Mouse (Mus musculus): ENCODE measurements at regions not wholly inside any gene's neighbourhood (a gene's known extent, or its start where the extent isn't known, plus 50 kb on each side); places are given as distances from the start of the nearest gene placed in this dataset.

- 13% methylated on average over 3 of the region's 3 CpGs for WGBS
- ATAC-seq (ENCODE audit: insufficient number of reproducible peaks, low FRiP score, low TSS enrichment, low read depth) (no peak), DNase-seq (ENCODE audit: low spot score) (peak; percentile 74)
- H3K27ac ChIP-seq (replicated peaks; ENCODE audit: low read depth, low read length), result no peak overlapping the region
- H3K36me3 ChIP-seq (ENCODE audit: control insufficient read depth, insufficient read depth, low read length), result no peaks in the 10 kb centered on the region
- H3K4me2 ChIP-seq (ENCODE audit: low read depth, severe bottlenecking), result no peak overlapping the region
- no peak overlapping the region for H3K9ac ChIP-seq (ENCODE audit: low read length)
- peaks cover 10% of the 10 kb centered on the region for H3K4me1 ChIP-seq (ENCODE audit: control insufficient read depth, insufficient read depth, low read length)
- no peaks in the 10 kb centered on the region for H3K27me3 ChIP-seq (ENCODE audit: control insufficient read depth, insufficient read depth, low read length)
- no peaks in the 10 kb centered on the region for H3K9me3 ChIP-seq (ENCODE audit: control insufficient read depth, low read length)
- H3K4me3 ChIP-seq (ENCODE audit: low read depth, low read length), result no peak overlapping the region
Observed at GRCm38 (mm10) chr7:37360171-37360570, 413.3 kb downstream of the Zfp536 start.

- Histone ChIP-seq H3K4me1 (ENCODE audit: control insufficient read depth, insufficient read depth, low read length) (peaks cover 10% of the 10 kb centered on the region), H3K9ac (ENCODE audit: low read length) (0 out of 2 replicates have a peak overlapping the region, but pooled peaks have one; percentile 19), H3K27me3 (ENCODE audit: control insufficient read depth, insufficient read depth, low read length) (no peaks in the 10 kb centered on the region), H3K36me3 (ENCODE audit: control insufficient read depth, insufficient read depth, low read length) (no peaks in the 10 kb centered on the region), H3K27ac (replicated peaks; ENCODE audit: low read depth, low read length) (peak overlapping the region; percentile 60), H3K9me3 (ENCODE audit: control insufficient read depth, low read length) (no peaks in the 10 kb centered on the region), H3K4me2 (ENCODE audit: low read depth, severe bottlenecking) (peak overlapping the region; percentile 41), H3K4me3 (ENCODE audit: low read depth, low read length) (no peak overlapping the region)
- ATAC-seq (ENCODE audit: insufficient number of reproducible peaks, low FRiP score, low TSS enrichment, low read depth), result peak; percentile 52; the same call in 1 of the 2 replicates
- WGBS, result 7% methylated on average over 16 of the region's 16 CpGs
- DNase-seq (ENCODE audit: low spot score), result peak; percentile 61
Observed at GRCm38 (mm10) chr7:37361802-37362441, 411.5 kb downstream of the Zfp536 start.

- H3K27me3 ChIP-seq (ENCODE audit: control insufficient read depth, insufficient read depth, low read length), result no peaks in the 10 kb centered on the region
- no peaks in the 10 kb centered on the region for H3K36me3 ChIP-seq (ENCODE audit: control insufficient read depth, insufficient read depth, low read length)
- H3K9ac ChIP-seq (ENCODE audit: low read length), result no peak overlapping the region
- H3K27ac ChIP-seq (replicated peaks; ENCODE audit: low read depth, low read length), result peak overlapping the region; percentile 60; the same call in 1 of the 2 replicates
- ATAC-seq (ENCODE audit: insufficient number of reproducible peaks, low FRiP score, low TSS enrichment, low read depth), result no peak
- no peak overlapping the region for H3K4me2 ChIP-seq (ENCODE audit: low read depth, severe bottlenecking)
- peaks cover 10% of the 10 kb centered on the region for H3K4me1 ChIP-seq (ENCODE audit: control insufficient read depth, insufficient read depth, low read length)
- WGBS, result 17% methylated on average over 8 of the region's 8 CpGs
- H3K4me3 ChIP-seq (ENCODE audit: low read depth, low read length), result no peak overlapping the region
- no peaks in the 10 kb centered on the region for H3K9me3 ChIP-seq (ENCODE audit: control insufficient read depth, low read length)
- DNase-seq (ENCODE audit: low spot score), result no peak
Observed at GRCm38 (mm10) chr7:37362879-37363278, 410.6 kb downstream of the Zfp536 start.

- Histone ChIP-seq H3K27ac (replicated peaks; ENCODE audit: low read depth, low read length) (no peak overlapping the region), H3K4me1 (ENCODE audit: control insufficient read depth, insufficient read depth, low read length) (peaks cover 10% of the 10 kb centered on the region), H3K27me3 (ENCODE audit: control insufficient read depth, insufficient read depth, low read length) (no peaks in the 10 kb centered on the region), H3K9me3 (ENCODE audit: control insufficient read depth, low read length) (no peaks in the 10 kb centered on the region), H3K36me3 (ENCODE audit: control insufficient read depth, insufficient read depth, low read length) (no peaks in the 10 kb centered on the region), H3K4me2 (ENCODE audit: low read depth, severe bottlenecking) (no peak overlapping the region), H3K4me3 (ENCODE audit: low read depth, low read length) (no peak overlapping the region), H3K9ac (ENCODE audit: low read length) (no peak overlapping the region)
- DNase-seq (ENCODE audit: low spot score) (no peak), ATAC-seq (ENCODE audit: insufficient number of reproducible peaks, low FRiP score, low TSS enrichment, low read depth) (no peak)
- 31% methylated on average over 10 of the region's 10 CpGs for WGBS
Observed at GRCm38 (mm10) chr7:37363629-37364175, 409.7 kb downstream of the Zfp536 start.

- no peak for ATAC-seq (ENCODE audit: insufficient number of reproducible peaks, low FRiP score, low TSS enrichment, low read depth)
- peaks cover 10% of the 10 kb centered on the region for H3K4me1 ChIP-seq (ENCODE audit: control insufficient read depth, insufficient read depth, low read length)
- 59% methylated on average over 9 of the region's 9 CpGs for WGBS
Observed at GRCm38 (mm10) chr7:37364221-37364620, 409.2 kb downstream of the Zfp536 start.

GRCm38 (mm10) chr7:37366006-37366405 lies 407.4 kb downstream of the Zfp536 start:
- Histone ChIP-seq H3K9ac (ENCODE audit: low read length) (no peak overlapping the region), H3K4me3 (ENCODE audit: low read depth, low read length) (no peak overlapping the region), H3K9me3 (ENCODE audit: control insufficient read depth, low read length) (no peaks in the 10 kb centered on the region), H3K27ac (replicated peaks; ENCODE audit: low read depth, low read length) (no peak overlapping the region), H3K27me3 (ENCODE audit: control insufficient read depth, insufficient read depth, low read length) (no peaks in the 10 kb centered on the region), H3K4me2 (ENCODE audit: low read depth, severe bottlenecking) (no peak overlapping the region), H3K36me3 (ENCODE audit: control insufficient read depth, insufficient read depth, low read length) (no peaks in the 10 kb centered on the region), H3K4me1 (ENCODE audit: control insufficient read depth, insufficient read depth, low read length) (peaks cover 10% of the 10 kb centered on the region)
- WGBS, result 91% methylated on average over 19 of the region's 19 CpGs
- no peak for ATAC-seq (ENCODE audit: insufficient number of reproducible peaks, low FRiP score, low TSS enrichment, low read depth)
- no peak for DNase-seq (ENCODE audit: low spot score)

More at GRCm38 (mm10) chr7:37364221-37364620, 409.2 kb downstream of the Zfp536 start:
- Histone ChIP-seq H3K9me3 (ENCODE audit: control insufficient read depth, low read length) (no peaks in the 10 kb centered on the region), H3K27me3 (ENCODE audit: control insufficient read depth, insufficient read depth, low read length) (no peaks in the 10 kb centered on the region), H3K36me3 (ENCODE audit: control insufficient read depth, insufficient read depth, low read length) (no peaks in the 10 kb centered on the region), H3K9ac (ENCODE audit: low read length) (no peak overlapping the region), H3K4me2 (ENCODE audit: low read depth, severe bottlenecking) (no peak overlapping the region), H3K27ac (replicated peaks; ENCODE audit: low read depth, low read length) (no peak overlapping the region), H3K4me3 (ENCODE audit: low read depth, low read length) (no peak overlapping the region)
- DNase-seq (ENCODE audit: low spot score), result no peak

- Histone ChIP-seq H3K36me3 (ENCODE audit: control insufficient read depth, insufficient read depth, low read length) (no peaks in the 10 kb centered on the region), H3K4me1 (ENCODE audit: control insufficient read depth, insufficient read depth, low read length) (no peaks in the 10 kb centered on the region; the same call in 1 of the 2 replicates), H3K4me2 (ENCODE audit: low read depth, severe bottlenecking) (no peak overlapping the region), H3K27me3 (ENCODE audit: control insufficient read depth, insufficient read depth, low read length) (no peaks in the 10 kb centered on the region), H3K9ac (ENCODE audit: low read length) (no peak overlapping the region), H3K27ac (replicated peaks; ENCODE audit: low read depth, low read length) (no peak overlapping the region), H3K9me3 (ENCODE audit: control insufficient read depth, low read length) (no peaks in the 10 kb centered on the region), H3K4me3 (ENCODE audit: low read depth, low read length) (no peak overlapping the region)
- WGBS, result 24% methylated on average over 4 of the region's 4 CpGs
- DNase-seq (ENCODE audit: low spot score), result peak; percentile 80
- no peak for ATAC-seq (ENCODE audit: insufficient number of reproducible peaks, low FRiP score, low TSS enrichment, low read depth)
Observed at GRCm38 (mm10) chr7:37369698-37370097, 403.7 kb downstream of the Zfp536 start.

- ATAC-seq (ENCODE audit: insufficient number of reproducible peaks, low FRiP score, low TSS enrichment, low read depth), result no peak; the same call in 1 of the 2 replicates
Observed at GRCm38 (mm10) chr7:37373864-37374263, 399.6 kb downstream of the Zfp536 start.

More at GRCm38 (mm10) chr7:37373864-37374263, 399.6 kb downstream of the Zfp536 start:
- Histone ChIP-seq H3K4me3 (ENCODE audit: low read depth, low read length) (no peak overlapping the region), H3K4me2 (ENCODE audit: low read depth, severe bottlenecking) (no peak overlapping the region), H3K9me3 (ENCODE audit: control insufficient read depth, low read length) (no peaks in the 10 kb centered on the region), H3K27ac (replicated peaks; ENCODE audit: low read depth, low read length) (no peak overlapping the region), H3K9ac (ENCODE audit: low read length) (no peak overlapping the region), H3K4me1 (ENCODE audit: control insufficient read depth, insufficient read depth, low read length) (peaks cover 18% of the 10 kb centered on the region), H3K36me3 (ENCODE audit: control insufficient read depth, insufficient read depth, low read length) (no peaks in the 10 kb centered on the region), H3K27me3 (ENCODE audit: control insufficient read depth, insufficient read depth, low read length) (no peaks in the 10 kb centered on the region)
- 16% methylated on average over 11 of the region's 11 CpGs for WGBS
- DNase-seq (ENCODE audit: low spot score), result peak; percentile 86
